Mouse (Mus musculus) hindbrain, postnatal 0 days (tissue): ENCODE measurements around the gene 9430097D07Rik. TPM values are rescaled to one million over a fixed set of nuclear protein-coding genes. Genes with fewer than 3 reads are reported as not detected.

ENCODE experiments used
- ATAC-seq: fragments of 200-750 bp; cut with Nextera tagmentation; 2 replicates; pipeline ENCODE4 v1.8.0; 2017; ENCODE audit warnings: mild to moderate bottlenecking, moderate TSS enrichment, moderate library complexity
- DNase-seq: peaks from one replicate; pipeline ENCODE4 v3.0.0-alpha.2; 2015; ENCODE audit warnings: low spot score
- H3K27ac ChIP-seq: fragments of 300-500 bp; sonication (generic); 2 replicates; pipeline ENCODE4 v1.5.1; 2014; ENCODE audit warnings: mild to moderate bottlenecking
- H3K27me3 ChIP-seq: fragments of 300-500 bp; sonication (generic); 2 replicates; pipeline ENCODE4 v1.6.1; 2014; ENCODE audit warnings: low read length, mixed read lengths; ENCODE audit not compliant: insufficient read depth
- H3K36me3 ChIP-seq: fragments of 300-500 bp; sonication (generic); 2 replicates; pipeline ENCODE4 v1.6.1; 2014; ENCODE audit warnings: low read length, mixed read lengths; ENCODE audit not compliant: insufficient read depth
- H3K4me1 ChIP-seq: fragments of 300-500 bp; sonication (generic); 2 replicates; pipeline ENCODE4 v1.6.1; 2014; ENCODE audit warnings: antibody characterized with exemption, low read length, mixed read lengths; ENCODE audit not compliant: insufficient read depth
- H3K4me2 ChIP-seq: fragments of 300-500 bp; sonication (generic); 2 replicates; pipeline ENCODE4 v1.6.1; 2014; ENCODE audit warnings: low read depth, mild to moderate bottlenecking, low read length, moderate library complexity, mixed read lengths
- H3K4me3 ChIP-seq: fragments of 300-500 bp; sonication (generic); 2 replicates; pipeline ENCODE4 v1.5.1; 2014; ENCODE audit warnings: low read length
- H3K9ac ChIP-seq: fragments of 300-500 bp; sonication (generic); replicated peaks from 2 replicates; pipeline ENCODE4 v1.6.1; 2014; ENCODE audit warnings: mild to moderate bottlenecking, low read length, moderate library complexity, mixed read lengths
- H3K9me3 ChIP-seq: fragments of 300-500 bp; sonication (generic); 2 replicates; pipeline ENCODE4 v1.6.1; 2016; ENCODE audit warnings: low read length, mixed read lengths
- CTCF ChIP-seq: IDR thresholded peaks from 2 replicates; pipeline ENCODE4 v1.5.1; 2016; ENCODE audit warnings: antibody characterized with exemption, control low read depth, low read depth
- WGBS: fragments of 180-500 bp; shearing (Covaris S2); extraction: QIAGEN DNeasy Blood & Tissue Kit; methylation state at CpG from one replicate; pipeline ENCODE4 v1.1.7; 2014; 5-methylcytosine and 5-hydroxymethylcytosine counted together
- polyA plus RNA-seq: library from polyadenylated mRNA; unstranded; fragments of >200 nt; fragmentation: Nextera tagmentation; extraction: Ambion mirVana; gene quantifications from 2 replicates; pipeline ENCODE4 v1.2.1, GENCODE M21; 2015
- total RNA-seq: library from RNA; depleted of rRNA; stranded (reverse); fragments of >200 nt; gene quantifications from 2 replicates; pipeline ENCODE4 v1.2.3, GENCODE M21; 2014; rRNA removed

The 9430097D07Rik gene
- 0.21 and 0.83 TPM in 2 replicates for total RNA-seq
- polyA plus RNA-seq, result 0.73 and 0.76 TPM in 2 replicates

DNA sequence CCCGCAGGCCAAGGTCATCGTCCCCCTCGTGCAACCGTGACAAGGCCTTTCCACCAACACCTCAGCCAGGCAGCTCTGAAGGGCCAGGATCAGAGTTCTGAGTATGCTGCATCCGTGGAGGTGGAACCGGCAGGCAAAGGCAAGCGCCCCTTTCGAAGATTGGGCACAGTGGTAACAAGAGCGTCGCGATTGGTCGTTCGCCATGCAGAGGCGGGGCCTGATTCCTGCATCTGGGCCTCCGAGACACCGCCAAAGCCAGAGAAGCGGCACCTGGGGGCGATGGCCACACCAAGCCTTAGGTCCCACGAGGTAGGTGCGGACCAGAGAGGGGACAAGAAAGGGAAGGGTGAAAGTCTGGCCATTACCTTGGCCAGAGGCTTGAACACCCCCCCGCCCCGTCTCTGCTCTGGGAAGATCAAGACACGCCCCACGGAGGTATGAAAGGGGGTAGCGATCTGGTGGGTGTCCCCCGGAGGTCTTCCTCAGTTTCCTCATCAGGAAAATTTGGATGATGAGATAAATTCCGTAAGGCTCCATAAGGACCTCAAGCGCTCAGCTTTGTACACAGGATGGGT lies at the start of gene 9430097D07Rik:
Gene 9430097D07Rik (minus strand): TSS at position 99 of the 575 bp plus-strand sequence.
- no peaks in the 10 kb centered on the region for H3K27me3 ChIP-seq
- peak within 1 kb of the TSS; percentile 48 for H3K4me3 ChIP-seq
- H3K4me1 ChIP-seq, result peaks cover 15% of the 10 kb centered on the region
- ATAC-seq (peak; percentile 75), DNase-seq (peak; percentile 87)
- H3K9ac ChIP-seq, result peak within 1 kb of the TSS; percentile 65
- H3K27ac ChIP-seq, result peak within 1 kb of the TSS; percentile 73
- H3K36me3 ChIP-seq, result no peaks in the 10 kb centered on the region
- no peaks in the 10 kb centered on the region for H3K9me3 ChIP-seq
- H3K4me2 ChIP-seq, result peak within 1 kb of the TSS; percentile 90
- WGBS, result 6% methylated on average over 28 of the region's 28 CpGs
- TF ChIP-seq CTCF, result no peak

- peaks cover 30% of the 10 kb centered on the region for H3K4me1 ChIP-seq
- no peak overlapping the region for H3K4me3 ChIP-seq
- ATAC-seq, result no peak
- H3K9me3 ChIP-seq, result no peaks in the 10 kb centered on the region
- no peaks in the 10 kb centered on the region for H3K27me3 ChIP-seq
- peak overlapping the region; percentile 88; the same call in 1 of the 2 replicates for H3K27ac ChIP-seq
- no peak for DNase-seq
- H3K4me2 ChIP-seq, result no peak overlapping the region
- 87% methylated on average over 5 of the region's 5 CpGs for WGBS
- no peak for TF ChIP-seq CTCF
- H3K9ac ChIP-seq, result no peak overlapping the region
- no peaks in the 10 kb centered on the region for H3K36me3 ChIP-seq
These were observed 48.7 kb upstream of the 9430097D07Rik start for GRCm38 (mm10) chr2:32624111-32624748.

- Histone ChIP-seq H3K4me1 (peaks cover 17% of the 10 kb centered on the region), H3K36me3 (no peaks in the 10 kb centered on the region), H3K4me3 (no peak within 1 kb of the TSS), H3K9ac (no peak within 1 kb of the TSS), H3K27ac (peak within 1 kb of the TSS; percentile 68), H3K27me3 (no peaks in the 10 kb centered on the region), H3K4me2 (no peak within 1 kb of the TSS), H3K9me3 (no peaks in the 10 kb centered on the region)
- 19% methylated on average over 7 of the region's 7 CpGs for WGBS
- DNase-seq (no peak), ATAC-seq (peak; percentile 27; the same call in 1 of the 2 replicates)
- no peak for TF ChIP-seq CTCF
These were observed 46.0 kb upstream of the 9430097D07Rik start, which contains the start of gene Ak1 for GRCm38 (mm10) chr2:32621517-32621859. Gene Ak1, plus strand, starts transcription at chr2:32621758.

DNA sequence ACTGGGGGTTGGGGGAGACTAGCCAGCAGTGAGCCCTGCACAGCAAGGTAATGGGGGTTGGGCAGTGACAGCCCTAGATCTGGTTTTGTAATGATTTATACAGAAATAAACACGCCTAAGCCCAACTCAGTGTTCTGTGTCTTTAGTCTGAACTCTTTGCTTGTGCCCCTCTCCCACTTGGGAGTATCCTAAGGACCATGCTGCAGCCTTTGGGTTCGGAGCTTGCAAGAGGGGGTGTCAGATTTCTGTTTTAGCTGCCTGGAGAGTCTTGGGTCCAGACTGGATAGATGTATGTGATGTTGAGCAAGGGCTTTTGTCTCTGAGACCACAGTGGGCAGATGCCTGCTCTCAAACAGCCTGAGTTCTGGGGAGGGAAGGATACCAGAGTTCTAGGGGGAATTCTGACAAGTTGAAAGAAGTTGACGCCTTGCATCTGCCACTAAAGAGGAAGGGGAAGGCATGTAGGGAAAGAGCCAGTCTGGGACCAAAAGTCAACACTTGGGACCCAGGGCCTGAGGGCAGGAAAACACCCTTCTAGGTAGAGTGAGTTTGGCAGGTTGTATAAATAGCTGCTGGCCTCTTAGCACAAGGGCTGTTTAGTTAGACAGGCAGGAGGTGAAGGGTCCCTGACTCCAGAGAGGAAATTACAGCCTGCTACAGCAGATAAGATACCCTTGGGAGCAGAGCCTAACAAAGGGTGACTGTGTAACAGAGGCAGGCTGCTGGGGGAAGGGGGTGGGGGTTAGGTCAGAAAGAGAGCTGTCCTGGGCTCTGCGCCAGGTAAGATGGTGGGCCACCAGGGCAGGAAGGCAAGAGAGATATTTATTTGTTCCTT lies 45.4 kb upstream of the 9430097D07Rik start:
- no peak for TF ChIP-seq CTCF
- H3K27me3 ChIP-seq, result no peaks in the 10 kb centered on the region
- H3K4me2 ChIP-seq, result no peak overlapping the region
- ATAC-seq, result peak; percentile 57
- no peaks in the 10 kb centered on the region for H3K9me3 ChIP-seq
- H3K27ac ChIP-seq, result peak overlapping the region; percentile 68
- DNase-seq, result peak; percentile 64
- no peak overlapping the region for H3K4me3 ChIP-seq
- 46% methylated on average over 4 of the region's 4 CpGs for WGBS
- H3K36me3 ChIP-seq, result no peaks in the 10 kb centered on the region
- no peak overlapping the region for H3K9ac ChIP-seq
- H3K4me1 ChIP-seq, result peaks cover 14% of the 10 kb centered on the region

- no peak for DNase-seq
- Histone ChIP-seq H3K4me3 (no peak overlapping the region), H3K36me3 (peaks cover 8% of the 10 kb centered on the region; the same call in 1 of the 2 replicates), H3K9ac (no peak overlapping the region), H3K4me1 (0 out of 2 replicates have a peak, but pooled peaks cover 6% of the 10 kb centered on the region), H3K27me3 (no peaks in the 10 kb centered on the region), H3K4me2 (no peak overlapping the region), H3K27ac (no peak overlapping the region), H3K9me3 (no peaks in the 10 kb centered on the region)
- no peak for ATAC-seq
- 45% methylated on average over 9 of the region's 9 CpGs for WGBS
- TF ChIP-seq CTCF, result no peak
These were observed 42.6 kb upstream of the 9430097D07Rik start for GRCm38 (mm10) chr2:32618051-32618450.

- DNase-seq (no peak), ATAC-seq (no peak)
- Histone ChIP-seq H3K9ac (no peak overlapping the region), H3K9me3 (no peaks in the 10 kb centered on the region), H3K4me1 (0 out of 2 replicates have a peak, but pooled peaks cover 6% of the 10 kb centered on the region), H3K4me2 (no peak overlapping the region), H3K36me3 (peaks cover 8% of the 10 kb centered on the region; the same call in 1 of the 2 replicates), H3K27me3 (no peaks in the 10 kb centered on the region), H3K27ac (no peak overlapping the region), H3K4me3 (no peak overlapping the region)
- peak; percentile 53 for TF ChIP-seq CTCF
- WGBS, result 94% methylated on average over 4 of the region's 4 CpGs
These were observed 42.1 kb upstream of the 9430097D07Rik start for GRCm38 (mm10) chr2:32617601-32618000.
